Mouse (Mus musculus): ENCODE data around the gene Atp6ap1l. TPM values are rescaled to one million over a fixed set of nuclear protein-coding genes. Genes with fewer than 3 reads are reported as not detected.

Atp6ap1l gene
- total and polyA plus RNA-seq, 3 experiments: not detected

GRCm38 (mm10) chr13:90869157-90869556, 36.0 kb downstream of the Atp6ap1l start:
- TF ChIP-seq CTCF (IDR thresholded peaks at IDR 0.05; ENCODE audit: low read depth, low read length): no peak
- ATAC-seq (ENCODE audit: extremely low read depth, insufficient number of reproducible peaks, low FRiP score, poor library complexity, severe bottlenecking): no peak
- 0 out of 2 replicates have a peak, but pooled peaks cover 15% of the 10 kb centered on the region for H3K27me3 ChIP-seq (ENCODE audit: insufficient read depth, low read length)

GRCm38 (mm10) chr13:90862138-90862537, 43.0 kb downstream of the Atp6ap1l start:
- Histone ChIP-seq H3K4me1 (ENCODE audit: insufficient read depth, low read depth, low read length) (no peaks in the 10 kb centered on the region), H3K36me3 (replicated peaks) (no peaks in the 10 kb centered on the region), H3K4me3 (ENCODE audit: low read depth, low read length) (no peak overlapping the region), H3K9me3 (replicated peaks) (no peaks in the 10 kb centered on the region), H3K27me3 (ENCODE audit: insufficient read depth, low read length) (0 out of 2 replicates have a peak, but pooled peaks cover 4% of the 10 kb centered on the region)
- ATAC-seq (ENCODE audit: extremely low read depth, insufficient number of reproducible peaks, low FRiP score, poor library complexity, severe bottlenecking) (no peak), DNase-seq (ENCODE audit: low spot score) (no peak)
- no peak for TF ChIP-seq GATA1 (IDR thresholded peaks at IDR 0.05; ENCODE audit: borderline replicate concordance, low read length)
- no peak for TF ChIP-seq GATA2 (IDR thresholded peaks at IDR 0.05; ENCODE audit: borderline replicate concordance, low read depth, low read length)
- TF ChIP-seq CTCF (IDR thresholded peaks at IDR 0.05; ENCODE audit: low read depth, low read length): no peak
- TF ChIP-seq TAL1 (conservative IDR thresholded peaks at IDR 0.05; ENCODE audit: low read depth, low read length): no peak
- TF ChIP-seq POLR2AphosphoS5 (IDR thresholded peaks at IDR 0.05; ENCODE audit: insufficient replicate concordance, low read depth, low read length): no peak

More at GRCm38 (mm10) chr13:90869157-90869556, 36.0 kb downstream of the Atp6ap1l start:
- DNase-seq (ENCODE audit: low spot score): no peak
- Histone ChIP-seq H3K9me3 (replicated peaks) (no peaks in the 10 kb centered on the region), H3K4me3 (ENCODE audit: low read depth, low read length) (no peak overlapping the region), H3K4me1 (ENCODE audit: insufficient read depth, low read depth, low read length) (no peaks in the 10 kb centered on the region), H3K36me3 (replicated peaks) (no peaks in the 10 kb centered on the region)

- H3K36me3 ChIP-seq (replicated peaks): no peaks in the 10 kb centered on the region
- no peak overlapping the region for H3K4me3 ChIP-seq (ENCODE audit: low read depth, low read length)
- DNase-seq (ENCODE audit: low spot score) (no peak), ATAC-seq (ENCODE audit: extremely low read depth, insufficient number of reproducible peaks, low FRiP score, poor library complexity, severe bottlenecking) (no peak)
- H3K27me3 ChIP-seq (ENCODE audit: insufficient read depth, low read length): 0 out of 2 replicates have a peak, but pooled peaks cover 4% of the 10 kb centered on the region
- H3K4me1 ChIP-seq (ENCODE audit: insufficient read depth, low read depth, low read length): no peaks in the 10 kb centered on the region
- H3K9me3 ChIP-seq (replicated peaks): no peaks in the 10 kb centered on the region
- TF ChIP-seq GATA2 (IDR thresholded peaks at IDR 0.05; ENCODE audit: borderline replicate concordance, low read depth, low read length) (no peak), GATA1 (IDR thresholded peaks at IDR 0.05; ENCODE audit: borderline replicate concordance, low read length) (no peak), CTCF (IDR thresholded peaks at IDR 0.05; ENCODE audit: low read depth, low read length) (no peak), POLR2AphosphoS5 (IDR thresholded peaks at IDR 0.05; ENCODE audit: insufficient replicate concordance, low read depth, low read length) (no peak), TAL1 (conservative IDR thresholded peaks at IDR 0.05; ENCODE audit: low read depth, low read length) (no peak)
These were observed 44.2 kb downstream of the Atp6ap1l start for GRCm38 (mm10) chr13:90860888-90861431.

GRCm38 (mm10) chr13:90852727-90853630, 52.2 kb downstream of the Atp6ap1l start:
- DNase-seq (ENCODE audit: low spot score): no peak
- TF ChIP-seq TAL1 (conservative IDR thresholded peaks at IDR 0.05; ENCODE audit: low read depth, low read length): no peak
- TF ChIP-seq GATA2 (IDR thresholded peaks at IDR 0.05; ENCODE audit: borderline replicate concordance, low read depth, low read length): no peak
- no peak for TF ChIP-seq CTCF (IDR thresholded peaks at IDR 0.05; ENCODE audit: low read depth, low read length)
- no peak for TF ChIP-seq GATA1 (IDR thresholded peaks at IDR 0.05; ENCODE audit: borderline replicate concordance, low read length)
- TF ChIP-seq POLR2AphosphoS5 (IDR thresholded peaks at IDR 0.05; ENCODE audit: insufficient replicate concordance, low read depth, low read length): no peak
- H3K4me3 ChIP-seq (ENCODE audit: low read depth, low read length): no peak overlapping the region
- H3K27me3 ChIP-seq (ENCODE audit: insufficient read depth, low read length): peaks cover 5% of the 10 kb centered on the region; the same call in 1 of the 2 replicates
- H3K4me1 ChIP-seq (ENCODE audit: insufficient read depth, low read depth, low read length): no peaks in the 10 kb centered on the region
- H3K9me3 ChIP-seq (replicated peaks): no peaks in the 10 kb centered on the region
- H3K36me3 ChIP-seq (replicated peaks): no peaks in the 10 kb centered on the region
- no peak for ATAC-seq (ENCODE audit: extremely low read depth, insufficient number of reproducible peaks, low FRiP score, poor library complexity, severe bottlenecking)

GRCm38 (mm10) chr13:90851795-90852194, 53.4 kb downstream of the Atp6ap1l start:
- Histone ChIP-seq H3K36me3 (replicated peaks) (no peaks in the 10 kb centered on the region), H3K4me1 (ENCODE audit: insufficient read depth, low read depth, low read length) (no peaks in the 10 kb centered on the region), H3K9me3 (replicated peaks) (no peaks in the 10 kb centered on the region), H3K4me3 (ENCODE audit: low read depth, low read length) (no peak overlapping the region), H3K27me3 (ENCODE audit: insufficient read depth, low read length) (peaks cover 5% of the 10 kb centered on the region; the same call in 1 of the 2 replicates)
- DNase-seq (ENCODE audit: low spot score) (no peak), ATAC-seq (ENCODE audit: extremely low read depth, insufficient number of reproducible peaks, low FRiP score, poor library complexity, severe bottlenecking) (no peak)
- TF ChIP-seq GATA1 (IDR thresholded peaks at IDR 0.05; ENCODE audit: borderline replicate concordance, low read length) (no peak), GATA2 (IDR thresholded peaks at IDR 0.05; ENCODE audit: borderline replicate concordance, low read depth, low read length) (no peak), CTCF (IDR thresholded peaks at IDR 0.05; ENCODE audit: low read depth, low read length) (no peak), POLR2AphosphoS5 (IDR thresholded peaks at IDR 0.05; ENCODE audit: insufficient replicate concordance, low read depth, low read length) (no peak)

- ATAC-seq (ENCODE audit: extremely low read depth, insufficient number of reproducible peaks, low FRiP score, poor library complexity, severe bottlenecking): no peak
- Histone ChIP-seq H3K36me3 (replicated peaks) (no peaks in the 10 kb centered on the region), H3K4me1 (ENCODE audit: insufficient read depth, low read depth, low read length) (no peaks in the 10 kb centered on the region), H3K4me3 (ENCODE audit: low read depth, low read length) (no peak overlapping the region), H3K27me3 (ENCODE audit: insufficient read depth, low read length) (no peaks in the 10 kb centered on the region), H3K9me3 (replicated peaks) (no peaks in the 10 kb centered on the region)
- TF ChIP-seq POLR2AphosphoS5 (IDR thresholded peaks at IDR 0.05; ENCODE audit: insufficient replicate concordance, low read depth, low read length): no peak
- no peak for TF ChIP-seq GATA2 (IDR thresholded peaks at IDR 0.05; ENCODE audit: borderline replicate concordance, low read depth, low read length)
- TF ChIP-seq GATA1 (IDR thresholded peaks at IDR 0.05; ENCODE audit: borderline replicate concordance, low read length): no peak
- no peak for TF ChIP-seq TAL1 (conservative IDR thresholded peaks at IDR 0.05; ENCODE audit: low read depth, low read length)
- no peak for TF ChIP-seq CTCF (IDR thresholded peaks at IDR 0.05; ENCODE audit: low read depth, low read length)
- DNase-seq (ENCODE audit: low spot score): no peak
These were observed 61.0 kb downstream of the Atp6ap1l start for GRCm38 (mm10) chr13:90844191-90844590.
